Mouse (Mus musculus) cerebral cortex, adult 2 months (tissue): ENCODE data around the gene Sarm1.

Experiments
- WGBS: fragments of 180-500 bp; shearing (Covaris S2); methylation state at CpG from one replicate; pipeline ENCODE4 v1.1.7; 2018; 5-methylcytosine and 5-hydroxymethylcytosine counted together

Sarm1 gene

DNA sequence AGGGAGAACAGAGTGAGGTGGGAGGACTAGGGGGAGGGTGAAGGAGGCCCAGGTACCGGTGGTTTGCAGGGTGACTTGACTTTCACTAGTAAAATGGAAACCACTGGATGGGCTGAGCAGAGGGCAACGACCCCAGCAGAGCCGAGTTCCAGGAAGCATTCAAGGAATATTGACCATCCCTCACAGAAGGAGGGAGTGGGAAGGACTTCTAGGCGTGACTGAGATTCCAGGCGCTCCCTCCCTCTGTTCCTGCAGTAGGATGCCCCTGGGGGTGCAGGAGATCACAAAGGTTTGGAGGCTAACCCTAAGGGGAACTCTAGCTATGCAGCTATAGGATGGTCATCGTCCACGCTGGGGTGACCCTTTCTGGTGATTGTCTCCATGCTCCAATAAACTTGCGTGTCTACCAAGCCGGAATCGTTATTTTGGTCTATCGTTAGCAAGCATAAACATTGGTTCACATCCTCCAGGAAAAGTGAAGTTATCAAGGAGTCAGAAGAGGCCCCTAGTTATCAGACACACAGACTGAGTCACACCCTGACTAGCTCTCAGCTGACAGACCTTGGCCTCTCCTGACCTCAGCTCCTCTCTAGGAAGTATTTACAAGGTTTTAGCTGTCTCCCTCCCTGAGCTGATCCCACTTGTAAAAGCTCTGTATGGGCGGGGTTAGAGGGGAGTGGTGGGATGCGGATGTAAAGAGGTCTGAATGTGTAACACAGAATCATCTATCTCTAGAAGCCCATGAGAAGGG lies 34.1 kb downstream of the Sarm1 start:
- 77% methylated on average over 13 of the region's 13 CpGs for WGBS

DNA sequence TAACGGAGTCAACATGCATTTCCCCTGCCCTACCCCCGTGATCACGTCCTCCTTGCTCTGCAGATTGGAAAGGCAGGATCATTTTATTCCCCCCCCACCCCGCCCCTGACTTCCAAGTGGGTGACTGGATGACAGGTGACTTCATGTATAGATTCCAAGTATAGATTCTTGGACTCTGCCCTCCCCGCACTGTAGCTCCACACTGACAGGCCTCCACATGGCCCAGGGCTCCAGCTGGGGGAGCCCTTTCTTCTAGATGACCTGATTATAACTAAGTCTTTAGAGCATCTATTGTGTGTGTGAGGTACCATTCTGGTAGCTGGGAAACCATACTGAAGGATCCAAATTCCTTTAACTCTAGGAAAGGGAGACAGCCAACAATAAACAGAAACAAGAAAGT lies 34.9 kb downstream of the Sarm1 start:
- 87% methylated on average over 5 of the region's 5 CpGs for WGBS

DNA sequence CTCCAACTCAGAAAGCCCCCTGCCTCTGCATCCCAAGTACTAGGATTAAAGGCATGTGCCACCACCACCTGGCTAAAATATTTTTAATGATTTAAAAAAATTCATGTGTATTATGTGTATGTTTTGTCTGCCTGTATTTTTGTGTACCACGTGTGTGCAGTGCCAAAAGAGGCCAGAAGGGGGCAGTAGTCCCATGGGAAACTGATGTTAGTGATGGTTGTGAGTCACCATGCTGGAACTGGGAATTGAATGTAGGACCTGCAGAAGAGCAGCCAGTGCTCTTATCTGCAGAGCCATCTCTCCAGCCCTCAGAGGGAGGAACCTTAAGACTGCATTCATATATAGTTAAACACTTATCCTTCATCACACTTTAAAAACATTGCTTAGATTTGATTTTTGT lies 35.7 kb downstream of the Sarm1 start:
- WGBS: 79% methylated on average over 1 of the region's 1 CpGs

DNA sequence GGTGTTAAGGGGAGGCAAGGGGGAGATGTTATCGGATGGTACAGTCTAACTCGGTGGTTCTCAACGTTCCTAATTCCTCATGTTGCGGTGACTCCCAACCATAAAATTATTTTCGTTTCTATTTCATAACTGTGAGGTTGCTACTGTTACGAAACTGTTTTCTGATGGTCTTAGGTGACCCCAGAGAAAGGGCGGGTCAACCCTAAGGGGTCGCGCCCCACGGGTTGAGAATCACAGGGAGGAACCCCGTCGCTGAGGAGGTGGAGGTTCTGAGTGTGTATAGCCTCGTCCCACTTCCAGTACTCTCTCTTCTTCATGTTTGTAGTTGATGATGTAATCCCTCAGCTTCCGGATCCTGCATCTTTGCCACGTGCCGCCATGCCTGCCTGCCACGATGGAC lies 38.8 kb downstream of the Sarm1 start:
- WGBS: 87% methylated on average over 17 of the region's 17 CpGs

DNA sequence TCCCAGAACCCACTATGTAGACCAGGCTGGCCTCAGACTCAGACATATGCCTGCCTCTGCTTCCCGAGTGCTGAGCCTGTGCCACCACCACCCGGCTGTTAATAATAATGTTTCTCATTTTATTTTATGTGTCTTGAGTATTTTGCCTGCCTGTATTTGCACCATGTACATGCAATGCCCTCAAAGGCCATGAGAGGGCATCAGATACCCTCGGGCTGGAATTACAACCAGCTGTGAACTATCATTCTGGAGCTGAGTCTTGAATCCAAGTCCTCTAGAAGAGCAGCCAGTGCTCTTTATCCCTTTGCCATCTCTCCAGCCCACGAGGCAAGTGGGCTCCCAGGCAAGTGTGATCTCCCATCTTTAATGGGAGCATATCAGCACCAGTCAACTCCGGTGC lies 42.2 kb downstream of the Sarm1 start:
- 43% methylated on average over 5 of the region's 5 CpGs for WGBS

DNA sequence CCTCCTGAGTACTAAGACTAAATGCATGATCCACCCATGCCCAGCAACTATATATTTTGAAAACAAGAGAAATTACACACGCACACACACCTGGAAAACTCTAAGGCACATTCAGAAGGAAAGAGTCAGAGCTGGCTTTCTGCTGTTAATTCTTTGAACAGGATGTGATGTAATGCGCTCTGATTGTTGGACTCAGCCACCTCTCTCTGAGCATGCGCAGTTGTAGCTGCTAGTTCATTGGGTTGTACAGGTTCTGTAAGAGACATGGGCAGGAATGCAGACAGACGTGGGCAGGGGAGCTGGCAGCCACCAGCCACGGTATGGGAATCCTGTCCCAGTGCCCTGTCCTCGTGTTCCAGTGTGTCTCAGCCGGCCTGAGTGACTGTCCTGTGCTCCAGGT lies 43.3 kb downstream of the Sarm1 start:
- 78% methylated on average over 7 of the region's 7 CpGs for WGBS

DNA sequence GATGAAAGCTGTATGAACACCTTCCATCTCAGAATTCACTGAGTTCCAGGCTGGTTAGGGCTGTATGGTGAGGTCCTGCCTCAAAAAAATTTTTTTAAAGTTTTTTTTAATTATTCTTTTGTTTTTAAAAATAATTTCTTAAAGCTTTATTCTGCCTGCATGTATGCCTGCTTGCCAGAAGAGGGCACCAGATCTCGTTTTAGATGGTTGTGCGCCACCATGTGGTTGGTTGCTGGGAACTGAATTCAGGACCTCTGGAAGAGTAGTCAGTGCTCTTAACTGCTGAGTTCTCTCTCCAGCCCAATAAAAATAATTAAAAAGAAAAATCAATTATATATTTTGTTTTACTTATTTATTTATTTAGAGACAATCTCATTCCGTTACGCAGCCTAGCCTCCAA lies 43.9 kb downstream of the Sarm1 start:
- WGBS: 18% methylated on average over 4 of the region's 4 CpGs

DNA sequence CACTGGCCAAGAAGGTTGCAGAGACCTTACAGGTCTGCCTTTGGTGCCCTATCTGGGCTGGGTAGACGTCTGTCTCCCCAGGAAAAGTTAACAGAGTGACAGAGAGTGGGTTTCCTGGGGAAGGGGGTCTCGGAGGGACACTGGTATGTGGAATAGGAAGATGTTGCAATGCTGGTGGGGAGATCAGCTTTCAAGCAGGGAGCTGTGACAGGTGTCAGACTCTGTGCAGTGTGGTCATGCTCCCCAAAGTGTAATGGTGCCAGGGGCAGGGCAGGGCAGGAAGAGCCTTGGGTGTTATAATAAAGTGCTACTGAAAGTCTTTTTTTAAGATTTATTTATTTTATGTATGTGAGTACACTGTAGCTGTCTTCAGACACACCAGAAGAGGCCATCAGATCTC lies 47.2 kb downstream of the Sarm1 start:
- WGBS: 60% methylated on average over 2 of the region's 2 CpGs

DNA sequence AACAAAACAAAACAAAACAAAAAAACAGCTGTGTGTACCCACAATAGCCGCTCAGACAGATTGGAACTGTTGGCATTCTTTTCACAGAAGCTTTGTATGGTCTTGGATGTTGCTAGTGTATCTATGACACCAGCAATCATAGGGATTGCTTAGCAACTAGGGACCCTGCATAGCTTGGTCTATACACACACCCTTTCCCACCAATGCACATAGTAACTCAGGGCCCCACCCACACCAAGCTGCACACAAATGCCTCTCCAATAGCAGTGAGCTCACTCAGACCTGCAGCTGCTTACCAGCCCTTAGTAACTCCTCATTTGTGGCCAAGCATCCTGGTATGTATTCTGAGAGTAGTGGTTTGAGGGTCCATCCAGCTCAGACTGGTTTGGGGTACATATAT lies 49.3 kb downstream of the Sarm1 start:
- 79% methylated on average over 1 of the region's 1 CpGs for WGBS

DNA sequence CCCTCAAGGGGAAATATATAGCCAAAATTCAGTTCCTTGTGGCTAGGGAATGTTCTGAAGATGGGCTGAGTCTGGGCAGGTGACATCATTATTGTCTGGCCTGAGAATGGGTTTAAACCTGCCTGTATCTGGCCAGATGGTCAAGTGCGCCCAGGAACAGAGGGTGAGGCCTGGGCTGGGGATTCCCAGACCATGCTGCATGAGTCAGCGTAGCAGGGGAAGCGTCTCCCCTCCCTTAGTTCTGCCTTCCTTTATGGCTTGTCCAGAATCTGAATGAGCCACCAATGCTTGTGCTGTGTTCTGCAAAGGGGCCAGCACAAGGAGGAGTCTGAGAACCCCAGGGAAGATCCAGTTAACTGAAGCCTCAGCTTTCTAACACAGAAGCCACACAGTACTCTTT lies 50.4 kb downstream of the Sarm1 start:
- 77% methylated on average over 3 of the region's 3 CpGs for WGBS

DNA sequence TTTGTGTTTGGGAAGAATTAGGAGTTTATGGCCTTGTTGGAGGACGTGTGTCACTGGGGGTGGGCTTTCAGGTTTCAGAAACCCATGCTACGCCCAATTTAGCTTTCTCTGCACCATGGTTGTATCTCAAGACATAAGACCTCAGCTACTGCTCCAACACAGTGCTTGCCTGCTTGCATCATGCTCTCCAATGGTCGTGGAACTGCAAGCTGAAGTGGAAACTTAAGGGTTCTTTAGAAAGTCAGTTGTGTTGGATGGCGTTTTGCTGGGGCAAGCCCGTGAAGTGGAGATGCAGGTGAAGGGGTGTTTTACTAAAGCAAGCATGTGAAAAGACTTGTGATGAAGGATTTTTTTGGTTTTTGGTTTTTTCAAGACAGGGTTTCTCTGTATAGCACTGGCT lies 54.4 kb downstream of the Sarm1 start:
- WGBS: 91% methylated on average over 5 of the region's 5 CpGs

DNA sequence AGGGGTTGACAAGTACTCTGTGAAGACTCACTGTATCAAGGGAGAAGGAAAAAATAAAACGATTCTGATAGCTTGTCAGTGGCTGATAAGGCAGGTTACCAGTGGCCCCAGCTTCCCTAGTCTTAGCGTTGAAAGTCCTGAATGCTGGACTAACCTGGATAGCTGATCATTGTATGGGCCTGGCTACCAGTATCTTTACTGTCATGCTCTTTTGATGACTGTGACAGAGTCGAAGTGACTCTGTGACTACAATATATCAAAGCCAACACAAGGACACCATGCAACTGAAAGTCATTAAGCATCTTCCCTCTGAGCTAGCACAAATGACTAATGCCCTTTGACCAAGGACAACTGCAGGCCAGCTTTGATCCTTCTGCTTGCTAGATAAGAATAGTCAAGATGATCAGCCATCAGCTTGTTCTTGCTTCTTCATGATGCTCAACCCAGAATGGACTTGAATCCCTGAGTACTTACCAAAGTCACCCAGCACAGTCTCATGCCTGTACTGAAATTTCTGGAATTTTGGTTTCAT lies 59.1 kb downstream of the Sarm1 start:
- 86% methylated on average over 3 of the region's 3 CpGs for WGBS

DNA sequence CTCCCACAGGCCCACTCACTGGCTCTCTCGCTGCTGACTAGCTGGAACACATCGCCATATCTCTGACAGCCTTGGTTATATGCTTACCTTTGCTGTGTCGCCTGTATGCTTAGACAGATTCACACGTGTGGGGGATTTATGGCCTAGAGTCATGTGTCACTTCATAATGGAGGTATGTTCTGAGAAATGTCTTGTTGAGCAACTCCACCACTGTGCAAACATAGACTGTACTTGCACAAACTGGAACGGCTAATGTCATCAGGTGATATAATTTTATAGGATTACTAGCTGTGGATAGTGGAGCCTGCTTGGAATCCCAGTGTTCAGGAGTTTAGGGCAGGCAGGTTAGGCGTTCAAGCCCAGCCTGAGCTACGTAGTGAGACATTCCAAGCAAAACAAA lies 60.4 kb downstream of the Sarm1 start:
- WGBS: 97% methylated on average over 7 of the region's 7 CpGs

DNA sequence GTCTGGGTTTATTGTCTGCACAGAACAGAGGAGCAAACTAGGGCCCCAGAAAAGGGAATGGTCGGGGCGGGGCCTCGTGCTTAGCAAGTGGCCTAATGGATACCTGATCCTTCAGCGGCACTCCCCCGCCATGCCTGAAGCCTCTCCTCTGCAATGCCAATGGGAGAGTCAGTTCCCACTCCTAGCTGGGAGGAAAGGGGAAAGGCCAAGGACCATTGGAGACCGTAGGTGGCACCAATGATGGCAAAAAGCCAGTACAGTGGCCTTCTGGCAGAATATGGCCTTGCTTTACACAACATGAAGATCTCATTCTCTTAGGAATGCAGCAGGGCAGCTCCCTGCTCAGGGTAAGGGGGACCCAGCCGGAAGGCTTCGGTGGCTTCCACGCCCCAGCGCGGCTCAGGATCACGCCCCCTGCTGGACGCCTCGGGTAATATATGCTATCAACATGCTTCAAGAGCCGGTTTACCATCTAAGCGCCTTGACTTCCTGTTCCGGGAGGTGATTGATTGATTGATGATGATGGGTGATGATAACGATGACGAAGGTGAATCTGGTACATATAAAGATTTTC lies 61.7 kb downstream of the Sarm1 start:
- 25% methylated on average over 19 of the region's 19 CpGs for WGBS

DNA sequence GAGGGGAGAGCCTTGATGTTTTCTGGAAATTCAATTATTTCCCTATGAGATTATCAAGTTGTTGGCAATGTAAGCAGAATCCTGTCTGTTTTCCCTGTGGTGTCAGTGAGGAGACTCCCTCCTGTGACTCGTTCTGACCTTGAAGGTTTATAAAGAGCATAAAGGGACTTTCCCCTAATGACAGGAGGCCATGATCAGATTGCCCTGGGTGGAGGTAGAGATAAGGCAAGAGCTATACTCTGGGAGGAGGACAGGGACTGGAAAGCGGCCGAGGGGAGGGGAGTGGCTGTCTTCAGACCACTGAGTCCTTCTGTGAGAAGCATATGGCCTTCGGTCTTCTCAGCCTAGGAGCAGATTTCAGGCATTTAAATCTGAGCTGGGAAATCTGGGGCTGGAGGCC lies 63.5 kb downstream of the Sarm1 start:
- 87% methylated on average over 4 of the region's 4 CpGs for WGBS

DNA sequence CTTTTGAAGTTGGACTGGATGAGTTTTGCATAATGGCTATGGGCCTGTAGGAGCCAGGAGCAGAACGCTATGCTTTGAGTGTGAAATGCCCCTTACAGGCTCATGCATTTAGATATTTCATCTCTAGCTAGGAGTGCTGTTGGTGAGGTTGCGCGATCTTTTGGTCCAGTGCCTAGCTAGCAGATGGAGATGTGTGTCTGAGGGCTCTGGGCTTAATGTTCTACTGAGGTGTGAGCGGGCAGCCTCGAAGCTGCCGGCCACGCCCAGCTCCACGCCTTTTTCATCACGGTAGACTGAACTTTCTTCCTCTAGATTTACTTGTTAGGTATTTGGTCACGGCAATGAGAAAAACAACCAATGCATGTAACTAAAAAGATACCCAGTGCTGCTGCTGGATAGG lies 66.4 kb downstream of the Sarm1 start:
- WGBS: 78% methylated on average over 10 of the region's 10 CpGs

DNA sequence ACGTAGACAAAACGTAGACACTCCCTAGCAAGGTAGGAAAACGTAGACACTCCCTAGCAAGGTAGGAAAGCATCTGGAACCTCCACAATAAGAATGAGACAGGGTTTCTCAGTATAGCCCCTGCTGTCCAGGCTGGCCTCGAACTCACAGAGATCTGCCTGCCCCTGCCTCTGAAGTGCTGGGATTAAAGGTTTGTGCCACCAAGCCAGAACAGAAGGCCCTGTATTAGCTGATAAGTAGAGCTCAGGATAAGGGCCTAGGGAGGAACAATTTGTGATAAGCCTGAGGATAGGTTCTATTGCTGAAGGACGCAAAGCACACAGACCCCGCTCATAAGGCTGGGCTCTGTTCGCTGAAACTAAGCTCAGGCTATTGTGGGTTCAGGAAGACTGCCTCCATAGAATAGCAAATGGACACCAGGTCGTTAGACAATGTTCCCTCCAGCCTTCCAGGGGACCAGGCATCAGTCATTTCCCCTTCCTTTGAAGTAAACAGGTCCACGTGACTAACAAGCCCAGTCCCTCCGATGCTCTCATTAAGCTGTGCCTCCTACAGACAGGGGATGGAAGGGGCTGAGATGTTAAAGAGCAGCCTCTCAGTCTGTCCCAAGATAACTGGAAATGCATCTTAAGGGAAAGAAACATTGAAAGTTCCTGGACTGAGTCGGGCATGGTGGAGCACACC lies 67.2 kb downstream of the Sarm1 start:
- 75% methylated on average over 11 of the region's 11 CpGs for WGBS

DNA sequence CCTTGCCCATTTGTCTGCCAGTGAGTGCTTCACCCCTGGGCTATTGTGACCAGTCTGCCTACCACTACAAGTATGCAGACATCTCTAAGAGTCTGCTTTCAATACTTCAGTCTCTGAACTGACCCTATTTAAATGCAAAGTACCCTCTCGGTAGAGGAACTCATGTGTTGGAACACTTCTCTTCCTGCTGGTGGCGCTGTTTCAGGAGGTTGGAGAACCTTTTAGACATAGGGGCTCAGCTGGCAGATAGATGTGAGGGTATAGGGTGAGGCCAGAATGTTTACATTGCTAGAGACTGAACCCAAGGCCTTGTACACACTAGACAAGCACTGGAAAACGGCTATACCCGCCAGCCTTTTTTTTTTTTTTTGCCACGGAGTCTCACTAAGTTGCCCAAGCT lies 69.2 kb downstream of the Sarm1 start:
- WGBS: 80% methylated on average over 5 of the region's 5 CpGs

DNA sequence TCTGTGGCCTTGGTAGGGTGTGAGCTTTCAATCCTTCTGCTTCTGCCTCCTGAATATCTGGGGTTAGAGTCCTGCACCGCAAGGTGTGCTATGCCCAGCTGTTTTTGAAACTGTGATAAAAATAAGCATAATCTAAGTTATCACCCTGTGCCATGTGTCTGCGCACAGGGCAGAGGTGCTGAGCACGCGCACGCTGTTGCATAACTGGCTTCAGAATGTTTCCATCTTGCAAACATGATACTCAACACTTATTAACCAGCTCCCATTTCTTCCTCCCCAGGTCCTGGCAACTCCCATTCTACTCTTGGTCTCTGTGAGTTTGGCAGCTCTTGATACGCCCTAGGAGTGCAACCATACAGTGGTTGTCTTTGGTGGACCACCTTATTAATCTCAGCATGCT lies 69.9 kb downstream of the Sarm1 start:
- WGBS: 97% methylated on average over 6 of the region's 6 CpGs

DNA sequence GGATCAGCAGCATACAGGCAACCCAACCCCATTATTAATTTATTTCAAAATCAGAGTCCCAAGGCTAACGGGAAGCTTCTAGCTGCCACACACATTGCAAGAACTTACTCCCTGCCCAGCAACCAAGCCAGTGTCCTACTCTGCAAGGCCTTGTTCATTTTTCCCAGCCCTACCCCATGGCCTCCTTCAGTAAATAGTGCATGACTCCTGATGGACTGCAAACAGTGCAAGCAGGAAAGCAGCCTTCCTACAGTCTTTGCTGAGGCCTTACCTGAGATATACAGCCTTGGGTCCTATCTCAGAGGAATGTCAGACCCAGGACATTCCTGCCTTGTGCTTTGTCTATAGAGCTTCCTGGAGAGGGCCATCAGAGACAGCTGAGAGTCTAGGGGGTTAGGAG lies 72.0 kb downstream of the Sarm1 start:
- 91% methylated on average over 1 of the region's 1 CpGs for WGBS

DNA sequence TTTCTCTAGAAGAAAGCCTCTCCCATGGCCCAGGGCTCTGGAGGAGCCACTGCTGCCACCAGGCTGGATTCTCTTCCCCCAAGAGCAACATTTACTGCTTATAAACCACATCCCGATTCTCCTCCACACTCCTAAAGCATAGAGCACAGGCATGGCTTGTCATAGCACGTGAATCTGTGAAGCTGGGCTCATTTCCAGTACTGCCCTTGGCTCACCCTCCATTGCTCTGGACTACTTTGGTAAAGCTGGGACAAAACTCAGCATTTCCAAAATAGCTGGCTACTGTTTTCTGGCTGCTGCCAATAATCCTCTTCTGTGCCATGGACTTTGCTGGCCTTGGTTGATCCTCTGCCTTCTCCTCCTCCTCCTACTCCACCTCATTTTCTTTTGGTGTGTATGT lies 73.2 kb downstream of the Sarm1 start:
- WGBS: 33% methylated on average over 2 of the region's 2 CpGs
